Mouse (Mus musculus) brain, embryonic 14.5 days (tissue): ENCODE measurements at regions not wholly inside any gene's neighbourhood (a gene's known extent, or its start where the extent isn't known, plus 50 kb on each side); places are given as distances from the start of the nearest gene placed in this dataset.

Source experiments
- DNase-seq: peaks from one replicate; pipeline ENCODE4 v3.0.0-alpha.2; 2011; ENCODE audit warnings: low read depth
- CTCF ChIP-seq: fragments of 200-500 bp; IDR thresholded peaks from 2 replicates; pipeline ENCODE4 v1.5.1; 2012; ENCODE audit warnings: inconsistent platforms, mild to moderate bottlenecking, moderate library complexity, borderline replicate concordance; ENCODE audit not compliant: insufficient read depth, insufficient read length; ENCODE audit errors: extremely low read depth
- POLR2A ChIP-seq: fragments of 200-500 bp; IDR thresholded peaks from 2 replicates; pipeline ENCODE4 v1.6.1; 2012; ENCODE audit warnings: mild to moderate bottlenecking, inconsistent platforms, borderline replicate concordance; ENCODE audit not compliant: poor library complexity, insufficient read depth, insufficient read length, severe bottlenecking; ENCODE audit errors: extremely low read depth

DNA sequence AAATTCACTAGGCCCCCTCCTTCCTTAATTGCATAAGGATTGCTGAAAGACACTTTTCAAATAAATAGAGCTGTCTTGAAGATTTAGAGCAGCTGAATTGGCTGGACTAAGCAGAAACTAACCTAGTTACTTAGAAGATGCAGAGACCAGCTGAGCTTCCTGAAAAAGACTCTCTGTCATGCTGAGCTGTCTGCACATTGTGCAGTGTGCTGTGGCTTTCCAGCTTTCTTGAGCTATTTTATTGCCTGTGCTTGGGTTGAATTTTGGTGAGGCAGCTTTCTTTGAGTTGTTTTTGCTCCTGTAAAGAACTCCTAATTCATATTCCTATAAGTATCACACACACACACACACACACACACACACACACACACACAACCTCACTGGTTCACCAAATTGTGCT, 532.7 kb upstream of the Hs6st1 start:
- TF ChIP-seq POLR2A (no peak), CTCF (no peak)
- no peak for DNase-seq

DNA sequence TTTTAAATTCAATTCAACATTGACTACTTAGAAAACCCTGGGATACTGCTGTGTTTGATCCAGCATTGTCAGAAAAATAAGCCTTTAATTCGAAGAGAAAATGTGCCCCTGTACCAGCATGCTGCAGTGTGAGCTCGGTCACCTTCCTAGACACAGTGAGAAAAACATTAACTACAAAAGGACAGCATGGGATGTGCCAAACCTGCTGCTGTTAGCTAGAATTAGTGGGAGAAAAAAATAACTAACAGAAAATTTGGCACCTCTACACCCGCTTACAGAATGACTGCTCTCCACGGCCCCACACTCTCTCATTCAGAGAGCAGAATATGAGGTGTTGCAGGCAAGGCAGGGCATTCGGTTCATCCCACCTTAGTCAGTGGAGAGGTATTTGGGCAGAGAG, 531.9 kb upstream of the Hs6st1 start:
- no peak for DNase-seq
- TF ChIP-seq POLR2A (no peak), CTCF (no peak)

DNA sequence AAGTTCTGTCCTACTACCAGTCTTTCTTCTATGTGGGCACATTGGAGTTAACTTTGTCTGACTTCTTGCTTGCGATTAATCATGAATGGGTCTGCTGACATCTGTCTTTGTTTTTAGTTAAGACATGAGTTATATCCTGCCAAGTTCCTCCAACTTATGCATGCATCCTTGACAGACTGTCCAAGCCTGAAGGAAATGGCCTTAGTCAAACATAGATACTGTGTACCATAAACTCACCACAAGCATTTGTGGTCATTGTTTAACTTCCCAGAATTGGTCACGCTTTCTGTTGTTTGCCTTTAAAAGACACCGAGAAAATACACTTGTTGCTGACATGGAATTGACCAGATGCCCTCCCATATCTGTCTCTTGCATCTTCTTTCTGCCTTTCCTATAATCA, 519.4 kb upstream of the Hs6st1 start:
- TF ChIP-seq CTCF: no peak
- TF ChIP-seq POLR2A: no peak
- no peak for DNase-seq

DNA sequence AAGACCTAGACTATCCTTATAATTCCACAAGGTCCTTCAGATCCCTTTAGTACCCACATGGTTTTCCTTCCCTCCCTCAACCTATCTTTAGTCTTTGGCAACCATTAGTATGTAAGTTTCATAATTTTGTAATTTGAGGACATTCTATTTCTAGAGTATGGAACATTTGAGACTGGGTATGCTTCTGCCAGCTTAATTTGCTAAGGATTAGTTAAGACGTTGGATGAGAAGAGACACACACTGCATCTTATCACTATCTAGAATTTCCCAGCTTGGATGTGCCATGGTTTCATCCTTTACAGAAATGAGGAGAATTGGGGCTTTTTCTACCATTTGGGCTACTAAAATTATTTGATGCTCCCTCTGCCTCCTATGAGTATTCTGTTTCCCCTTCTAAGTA, 516.7 kb upstream of the Hs6st1 start:
- DNase-seq: no peak
- no peak for TF ChIP-seq POLR2A
- no peak for TF ChIP-seq CTCF

DNA sequence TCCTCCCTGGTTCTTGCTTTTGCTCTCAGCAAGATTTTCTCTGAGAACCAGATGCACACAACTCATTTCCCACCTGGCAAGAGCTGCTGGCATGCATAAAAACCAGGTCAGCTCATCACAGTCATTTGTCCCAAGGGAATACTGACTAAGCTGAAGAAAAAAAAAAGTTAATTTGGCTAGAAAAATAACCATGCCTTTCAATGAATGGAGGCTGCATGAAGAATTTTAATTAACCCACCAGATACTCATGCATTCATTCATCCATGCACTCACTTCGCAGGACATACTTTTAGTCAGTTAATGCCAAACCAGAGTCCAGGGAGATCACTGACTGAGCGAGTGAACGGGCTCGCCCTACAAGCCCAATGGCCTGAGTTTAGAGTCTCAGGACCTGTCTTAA, 505.4 kb upstream of the Hs6st1 start:
- TF ChIP-seq CTCF: no peak

DNA sequence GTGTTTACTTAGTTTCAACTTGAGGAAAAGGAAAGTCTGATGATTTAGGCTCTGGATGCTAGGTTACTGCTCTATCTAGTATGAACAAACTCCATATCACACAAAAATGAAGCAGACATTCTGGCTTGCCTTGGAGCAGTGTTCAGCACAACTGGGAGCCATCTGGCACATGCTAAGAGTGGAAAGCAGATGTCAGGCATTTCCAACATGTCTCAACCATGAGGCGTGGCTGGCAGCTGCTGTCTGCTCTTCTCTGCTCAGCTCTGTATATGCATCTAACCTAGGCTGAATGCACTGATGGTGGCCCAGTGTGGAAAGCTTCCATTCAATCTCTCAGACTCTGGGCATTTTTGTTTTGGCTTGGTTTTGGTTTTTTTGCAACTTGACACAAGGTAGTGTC, 493.0 kb upstream of the Hs6st1 start:
- DNase-seq: peak; percentile 51
- TF ChIP-seq POLR2A: no peak
- no peak for TF ChIP-seq CTCF

More for the DNA sequence above, 505.4 kb upstream of the Hs6st1 start:
- DNase-seq: peak; percentile 11

DNA sequence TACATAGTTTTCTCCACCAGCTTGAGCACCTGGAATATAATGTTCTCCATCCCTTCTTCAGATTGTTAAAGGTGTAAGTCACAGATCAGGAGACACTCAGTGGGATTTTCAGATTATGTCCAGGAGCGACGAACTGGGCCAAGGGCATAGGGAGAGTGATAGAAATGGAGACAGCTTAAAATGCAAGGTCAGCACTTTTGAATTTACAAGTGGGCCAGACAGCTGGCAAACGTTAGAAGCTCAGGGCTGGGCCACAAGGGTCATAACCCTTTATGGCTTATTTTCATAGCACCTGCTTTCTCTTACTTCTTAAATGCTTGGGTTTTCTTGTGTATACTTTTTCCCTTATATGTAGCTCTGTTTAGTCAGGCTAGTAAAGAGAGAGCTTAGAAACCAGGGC, 488.8 kb upstream of the Hs6st1 start:
- no peak for DNase-seq
- TF ChIP-seq CTCF (no peak), POLR2A (no peak)

DNA sequence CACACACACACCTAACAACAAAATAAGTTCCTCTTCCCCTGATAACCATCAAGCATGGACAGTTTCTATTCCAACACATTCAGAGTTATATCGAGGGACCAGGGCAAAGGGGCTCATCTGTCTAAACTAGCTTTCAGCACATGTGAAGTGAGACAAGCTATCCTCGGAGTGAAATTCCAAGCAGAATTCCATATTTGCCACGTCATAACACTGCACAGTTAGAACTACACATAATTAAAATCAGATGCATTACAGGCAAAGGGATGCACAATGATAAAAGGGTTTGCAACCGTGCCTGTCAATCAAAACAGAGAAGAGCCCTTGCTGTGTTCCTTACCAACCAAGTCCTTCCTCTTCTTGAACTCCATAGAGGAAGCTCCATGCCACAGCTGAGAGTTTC, 488.2 kb upstream of the Hs6st1 start:
- TF ChIP-seq POLR2A (no peak), CTCF (no peak)

DNA sequence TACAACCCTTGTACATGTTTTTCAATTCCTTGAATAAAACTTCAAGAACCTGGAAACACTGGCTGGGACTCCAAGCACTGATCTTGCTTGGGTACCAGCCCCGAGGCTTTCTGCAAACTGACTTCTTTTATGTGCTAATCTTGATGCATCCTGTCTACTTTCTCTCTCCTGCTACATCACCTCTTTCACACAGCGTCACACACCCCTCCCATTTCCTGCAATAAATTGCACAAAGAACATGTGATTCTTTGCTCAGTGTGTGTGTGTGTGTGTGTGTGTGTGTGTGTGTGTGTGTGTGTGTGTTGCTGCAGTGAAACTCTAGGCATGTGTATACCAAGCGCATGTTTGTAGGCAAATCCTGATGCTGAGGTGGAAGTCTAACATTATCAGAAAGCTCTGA, 487.7 kb upstream of the Hs6st1 start:
- TF ChIP-seq POLR2A (no peak), CTCF (no peak)
- DNase-seq: peak; percentile 22

More for the DNA sequence above, 488.2 kb upstream of the Hs6st1 start:
- no peak for DNase-seq

DNA sequence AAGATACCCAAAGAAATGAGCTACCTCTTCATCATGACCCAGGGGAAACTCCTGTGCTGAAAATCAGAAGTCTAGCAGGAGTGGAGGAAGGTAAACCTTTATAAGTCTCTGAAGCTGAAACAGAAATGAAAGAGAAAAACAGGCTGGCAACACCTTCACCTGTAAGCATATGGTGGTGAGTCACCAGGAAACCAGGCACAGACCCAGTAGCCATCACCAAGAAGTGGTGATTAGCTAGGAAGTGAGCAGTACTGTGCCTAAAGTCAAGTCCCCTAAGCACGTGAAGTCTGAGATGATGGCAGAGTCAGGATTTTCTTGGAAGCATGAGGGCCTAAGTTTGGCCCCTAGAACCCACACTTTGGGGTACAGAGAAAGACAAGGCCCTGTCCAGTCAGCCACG, 480.3 kb upstream of the Hs6st1 start:
- TF ChIP-seq POLR2A: no peak
- TF ChIP-seq CTCF: no peak
- DNase-seq: no peak

DNA sequence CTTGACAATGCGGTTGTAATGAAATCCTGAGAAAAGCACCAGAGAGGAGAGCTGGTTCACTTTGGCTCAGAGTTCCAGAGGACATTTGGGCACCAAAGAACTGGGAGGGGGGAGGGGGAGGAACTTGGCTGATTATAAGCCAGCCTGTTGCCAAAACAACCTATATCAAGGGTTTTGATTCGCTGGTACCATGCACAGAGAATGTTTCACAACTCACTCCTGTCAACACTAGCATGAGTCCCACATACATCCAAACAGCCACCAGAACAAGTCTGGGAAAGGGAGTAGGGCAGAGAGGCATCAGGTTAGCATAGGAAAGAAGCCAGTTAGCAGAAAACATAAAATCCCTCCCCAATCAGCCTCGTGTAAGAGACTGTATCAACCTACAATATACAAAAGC, 479.3 kb upstream of the Hs6st1 start:
- peak; percentile 50 for DNase-seq

DNA sequence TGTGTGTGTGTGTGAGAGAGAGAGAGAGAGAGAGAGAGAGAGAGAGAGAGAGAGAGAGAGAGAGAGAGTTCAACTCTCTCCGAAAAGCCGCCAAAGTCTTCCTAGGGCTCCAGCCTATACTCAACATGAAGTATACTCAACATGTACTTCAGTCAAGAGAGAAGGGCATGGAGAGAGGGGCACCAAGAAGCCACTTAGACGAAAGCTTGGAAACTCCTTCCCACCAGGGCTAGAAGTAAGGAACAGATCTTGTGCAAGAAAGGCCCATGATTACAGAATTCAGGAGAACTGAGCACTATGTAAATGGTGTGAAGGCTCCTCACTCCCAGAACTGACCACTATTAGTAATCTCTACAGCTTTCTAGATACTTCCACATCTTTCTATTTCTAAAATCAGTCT, 467.4 kb upstream of the Hs6st1 start:
- no peak for DNase-seq
- TF ChIP-seq POLR2A (no peak), CTCF (no peak)

More for the DNA sequence above, 479.3 kb upstream of the Hs6st1 start:
- TF ChIP-seq POLR2A (no peak), CTCF (no peak)

DNA sequence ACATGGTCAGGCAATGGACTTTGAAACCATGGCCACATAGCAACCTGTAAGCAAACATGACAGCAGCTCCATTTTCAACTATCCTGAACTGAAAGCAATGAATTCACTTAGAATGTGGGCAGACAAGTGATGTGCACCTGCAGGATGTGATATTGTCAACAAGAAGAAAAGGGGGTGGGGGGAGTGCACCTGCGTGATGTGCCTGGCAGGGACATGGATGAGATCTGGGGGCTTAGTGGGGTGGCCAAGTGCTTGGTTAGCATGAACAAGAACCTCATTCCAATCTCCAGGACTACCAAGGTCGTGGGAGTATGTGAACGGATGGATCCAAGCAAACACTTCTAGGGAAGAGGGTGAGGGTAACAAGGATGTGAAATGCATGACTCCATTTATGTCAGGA, 453.1 kb upstream of the Hs6st1 start:
- no peak for DNase-seq

DNA sequence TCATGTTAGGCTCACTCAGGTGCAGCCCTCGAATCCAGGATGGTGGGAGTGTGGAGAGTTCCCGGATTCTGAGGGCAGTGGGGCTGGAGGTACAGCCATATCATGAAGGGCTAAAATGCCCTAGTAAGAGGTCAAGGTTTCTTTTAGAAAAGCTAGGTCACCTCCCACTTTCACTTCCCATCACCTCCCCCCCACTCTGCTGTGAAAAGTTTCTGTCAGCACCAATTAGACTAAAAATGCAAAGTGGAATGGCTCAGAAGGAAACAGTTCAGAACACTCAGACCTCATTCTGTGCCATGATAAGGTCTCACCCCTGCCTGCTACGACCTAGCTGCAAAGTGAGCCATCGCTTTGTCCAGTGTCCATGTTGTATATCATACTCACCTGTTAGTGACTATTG, 448.7 kb upstream of the Hs6st1 start:
- no peak for DNase-seq
- TF ChIP-seq CTCF: no peak
- TF ChIP-seq POLR2A: no peak

More for the DNA sequence above, 453.1 kb upstream of the Hs6st1 start:
- TF ChIP-seq CTCF: no peak
- TF ChIP-seq POLR2A: no peak

DNA sequence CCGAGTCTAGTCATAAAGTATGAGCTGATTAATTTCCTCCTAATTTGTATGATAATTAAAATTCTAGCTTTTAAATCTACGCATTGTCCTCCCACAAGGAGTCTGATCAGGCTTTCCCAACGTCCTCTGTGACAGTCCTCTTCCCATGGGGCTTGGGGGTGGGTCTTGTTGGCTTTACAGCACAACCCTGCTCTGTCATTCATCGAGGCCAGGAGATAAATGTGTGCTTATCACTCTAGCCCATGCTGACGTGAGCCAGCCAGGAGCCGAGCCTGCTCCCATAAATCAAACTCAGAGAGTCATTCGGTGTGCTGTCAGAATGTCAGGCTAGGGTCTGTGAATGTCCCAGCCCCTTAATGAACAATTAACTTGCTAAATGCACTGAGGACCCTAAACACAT, 425.6 kb upstream of the Hs6st1 start:
- TF ChIP-seq CTCF: no peak
- TF ChIP-seq POLR2A: no peak
- DNase-seq: peak; percentile 17

DNA sequence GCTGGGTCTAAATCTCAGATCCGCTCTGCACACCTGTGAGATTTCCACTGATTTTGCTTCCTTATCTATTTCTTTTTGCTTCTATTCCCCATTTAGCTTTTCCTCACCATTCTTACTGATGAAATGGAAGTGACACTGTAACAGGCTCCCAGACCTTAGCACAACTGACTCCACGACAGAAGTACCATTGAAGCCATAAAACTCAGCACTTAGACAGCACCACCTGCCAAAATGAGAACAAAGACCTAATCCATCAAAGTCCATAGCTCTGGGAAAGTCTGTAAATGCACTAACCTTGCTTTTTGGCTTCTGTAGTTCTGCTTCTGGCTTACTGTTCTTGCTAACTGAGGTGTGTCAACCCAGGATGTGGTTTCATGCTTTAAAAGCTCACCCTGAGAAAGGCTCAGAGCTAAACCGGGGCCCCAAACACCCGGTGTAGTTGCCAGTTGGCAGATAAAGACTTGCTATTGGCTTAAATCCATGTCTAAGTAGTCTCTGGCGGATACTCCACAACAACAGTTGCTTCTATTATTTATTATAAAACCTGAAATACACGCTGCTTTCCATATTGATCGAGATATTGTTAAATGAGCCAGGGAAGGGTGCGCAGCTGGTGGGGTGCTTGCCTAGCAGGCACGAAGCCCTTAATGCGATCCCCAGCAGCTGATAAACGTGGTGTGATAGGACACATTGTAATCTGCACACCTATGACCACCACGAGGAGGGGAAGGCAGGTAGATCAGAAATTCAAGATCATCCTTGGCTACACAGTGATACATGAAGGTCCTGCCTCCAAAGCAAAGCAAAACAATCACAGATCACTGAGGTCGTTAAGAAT, 414.9 kb upstream of the Hs6st1 start:
- peak; percentile 83 for DNase-seq
- TF ChIP-seq POLR2A: no peak
- TF ChIP-seq CTCF: no peak
